Mouse (Mus musculus) kidney, adult 2 months (tissue): ENCODE measurements around the gene Rexo1.

Source experiments
- CTCF ChIP-seq: fragments of 200-500 bp; conservative IDR thresholded peaks from 2 replicates; pipeline ENCODE4 v1.5.1; 2011; ENCODE audit warnings: low read depth, mild to moderate bottlenecking, control low read depth, low read length, moderate library complexity, mixed read lengths; ENCODE audit not compliant: insufficient read depth, insufficient read length
- POLR2A ChIP-seq: fragments of 200-500 bp; IDR thresholded peaks from one replicate; pipeline ENCODE4 v1.6.1; 2011; ENCODE audit warnings: low read depth, low read length, control low read depth

- TF ChIP-seq CTCF (no peak), POLR2A (no peak)
Measured at GRCm38 (mm10) chr10:80586407-80587304, 25.3 kb upstream of the Rexo1 start.
